Mouse (Mus musculus) limb, embryonic 12.5 days (tissue): ENCODE data around the gene Tmem175. TPM values are rescaled to one million over a fixed set of nuclear protein-coding genes. Genes with fewer than 3 reads are reported as not detected.
"Not testable (repeated sequence)": the region's sequence is repeated elsewhere in the genome, so short reads cannot be mapped to it uniquely, and the experiment has no call there.

ENCODE experiments used
- ATAC-seq: fragments of 200-750 bp; cut with Nextera tagmentation; 2 replicates; pipeline ENCODE4 v1.8.0; 2017; ENCODE audit warnings: low read depth, moderate TSS enrichment; ENCODE audit not compliant: insufficient number of reproducible peaks, insufficient read depth, low FRiP score, low TSS enrichment
- H3K27ac ChIP-seq: fragments of 300-500 bp; sonication (generic); 2 replicates; pipeline ENCODE4 v1.5.1; 2016; ENCODE audit warnings: mild to moderate bottlenecking, moderate library complexity
- H3K27me3 ChIP-seq: fragments of 300-500 bp; sonication (generic); 2 replicates; pipeline ENCODE4 v1.6.1; 2016; ENCODE audit warnings: mild to moderate bottlenecking, moderate library complexity
- H3K36me3 ChIP-seq: fragments of 300-500 bp; sonication (generic); 2 replicates; pipeline ENCODE4 v1.6.1; 2016; ENCODE audit warnings: mild to moderate bottlenecking, moderate library complexity
- H3K4me1 ChIP-seq: fragments of 300-500 bp; sonication (generic); replicated peaks from 2 replicates; pipeline ENCODE4 v1.6.1; 2016
- H3K4me2 ChIP-seq: fragments of 300-500 bp; sonication (generic); 2 replicates; pipeline ENCODE4 v1.6.1; 2016; ENCODE audit warnings: mild to moderate bottlenecking, moderate library complexity
- H3K4me3 ChIP-seq: fragments of 300-500 bp; sonication (generic); replicated peaks from 2 replicates; pipeline ENCODE4 v1.5.1; 2016; ENCODE audit warnings: mild to moderate bottlenecking
- H3K9ac ChIP-seq: fragments of 300-500 bp; sonication (generic); replicated peaks from 2 replicates; pipeline ENCODE4 v1.6.1; 2016; ENCODE audit warnings: mild to moderate bottlenecking, moderate library complexity
- H3K9me3 ChIP-seq: fragments of 300-500 bp; sonication (generic); 2 replicates; pipeline ENCODE4 v1.6.1; 2016; ENCODE audit warnings: mild to moderate bottlenecking, moderate library complexity
- WGBS: fragments of 180-500 bp; shearing (Covaris S2); methylation state at CpG from one replicate; pipeline ENCODE4 v1.1.7; 2016; 5-methylcytosine and 5-hydroxymethylcytosine counted together
- polyA plus RNA-seq: library from polyadenylated mRNA; unstranded; fragments of >200 nt; fragmentation: Nextera tagmentation; extraction: Ambion mirVana; gene quantifications from 2 replicates; pipeline ENCODE4 v1.2.1, GENCODE M21; 2016

Gene Tmem175
- polyA plus RNA-seq: 17.8 and 21.8 TPM in 2 replicates

- Histone ChIP-seq H3K27me3 (no peaks in the 10 kb centered on the region), H3K36me3 (no peaks in the 10 kb centered on the region), H3K9me3 (no peaks in the 10 kb centered on the region), H3K4me1 (peaks cover 16% of the 10 kb centered on the region), H3K4me3 (peak within 1 kb of the TSS; percentile 90), H3K27ac (peak within 1 kb of the TSS; percentile 87), H3K4me2 (peak within 1 kb of the TSS; percentile 90), H3K9ac (peak within 1 kb of the TSS; percentile 92)
- under 1% methylated on average over 58 of the region's 58 CpGs for WGBS
- ATAC-seq: peak; percentile 97
These were observed at the start of gene Tmem175, which contains the start of gene Gak for GRCm38 (mm10) chr5:108629634-108630483. Gene Tmem175 (plus strand): TSS chr5:108629770. Gene Gak (minus strand): TSS chr5:108629755.

GRCm38 (mm10) chr5:108581361-108581891, 48.1 kb upstream of the Tmem175 start:
- Histone ChIP-seq H3K9me3 (no peaks in the 10 kb centered on the region), H3K27me3 (no peaks in the 10 kb centered on the region), H3K36me3 (peaks cover 91% of the 10 kb centered on the region), H3K4me3 (no peak overlapping the region), H3K9ac (no peak overlapping the region), H3K4me1 (no peaks in the 10 kb centered on the region), H3K27ac (no peak overlapping the region), H3K4me2 (no peak overlapping the region)
- 93% methylated on average over 3 of the region's 3 CpGs for WGBS
- no peak for ATAC-seq

- Histone ChIP-seq H3K9me3 (no peaks in the 10 kb centered on the region), H3K36me3 (peaks cover 97% of the 10 kb centered on the region), H3K4me1 (no peaks in the 10 kb centered on the region), H3K27me3 (no peaks in the 10 kb centered on the region), H3K27ac (no peak overlapping the region), H3K9ac (no peak overlapping the region), H3K4me3 (no peak overlapping the region), H3K4me2 (no peak overlapping the region)
- no peak for ATAC-seq
- whole genome bisulfite sequencing: 84% methylated on average over 1 of the region's 1 CpGs
These were observed 29.6 kb upstream of the Tmem175 start for GRCm38 (mm10) chr5:108599923-108600322.

GRCm38 (mm10) chr5:108602537-108602936, 27.0 kb upstream of the Tmem175 start:
- Histone ChIP-seq H3K4me2 (no peak overlapping the region), H3K4me1 (no peaks in the 10 kb centered on the region), H3K27me3 (no peaks in the 10 kb centered on the region), H3K9ac (no peak overlapping the region), H3K4me3 (no peak overlapping the region), H3K27ac (no peak overlapping the region), H3K36me3 (peaks cover 97% of the 10 kb centered on the region), H3K9me3 (no peaks in the 10 kb centered on the region)
- 93% methylated on average over 9 of the region's 9 CpGs for WGBS
- no peak for ATAC-seq

- Histone ChIP-seq H3K36me3 (peaks cover 96% of the 10 kb centered on the region), H3K27me3 (no peaks in the 10 kb centered on the region), H3K27ac (no peak overlapping the region), H3K4me2 (no peak overlapping the region), H3K4me3 (no peak overlapping the region), H3K9ac (no peak overlapping the region), H3K9me3 (no peaks in the 10 kb centered on the region), H3K4me1 (no peaks in the 10 kb centered on the region)
- ATAC-seq: no peak
- 93% methylated on average over 1 of the region's 1 CpGs for WGBS
These were observed 19.1 kb upstream of the Tmem175 start for GRCm38 (mm10) chr5:108610426-108610825.

GRCm38 (mm10) chr5:108621870-108622269, 7.7 kb upstream of the Tmem175 start:
- no peaks in the 10 kb centered on the region for H3K9me3 ChIP-seq
- ATAC-seq: no peak
- H3K4me1 ChIP-seq: no peaks in the 10 kb centered on the region
- H3K4me2 ChIP-seq: no peak overlapping the region
- no peak overlapping the region for H3K27ac ChIP-seq
- 87% methylated on average over 2 of the region's 2 CpGs for WGBS
- peaks cover 71% of the 10 kb centered on the region for H3K36me3 ChIP-seq
- H3K4me3 ChIP-seq: no peak overlapping the region
- H3K27me3 ChIP-seq: no peaks in the 10 kb centered on the region
- no peak overlapping the region for H3K9ac ChIP-seq

- Histone ChIP-seq H3K27me3 (no peaks in the 10 kb centered on the region), H3K4me1 (peaks cover 16% of the 10 kb centered on the region), H3K9ac (no peak overlapping the region), H3K27ac (no peak overlapping the region), H3K9me3 (no peaks in the 10 kb centered on the region), H3K4me2 (no peak overlapping the region), H3K36me3 (peaks cover 35% of the 10 kb centered on the region), H3K4me3 (no peak overlapping the region)
- WGBS: 87% methylated on average over 4 of the region's 4 CpGs
- ATAC-seq: no peak
These were observed 3.4 kb upstream of the Tmem175 start for GRCm38 (mm10) chr5:108626050-108626660.

- peak overlapping the region; percentile 90 for H3K4me3 ChIP-seq
- peak overlapping the region; percentile 92 for H3K9ac ChIP-seq
- peak overlapping the region; percentile 90 for H3K4me2 ChIP-seq
- peak overlapping the region; percentile 87 for H3K27ac ChIP-seq
- H3K4me1 ChIP-seq: peaks cover 16% of the 10 kb centered on the region
- no peaks in the 10 kb centered on the region for H3K9me3 ChIP-seq
- no peaks in the 10 kb centered on the region for H3K27me3 ChIP-seq
- ATAC-seq: peak; percentile 86
- H3K36me3 ChIP-seq: peaks cover 8% of the 10 kb centered on the region
- 2% methylated on average over 32 of the region's 32 CpGs for WGBS
These were observed 508 bp upstream of the Tmem175 start for GRCm38 (mm10) chr5:108628891-108629633.

- H3K9me3 ChIP-seq: no peaks in the 10 kb centered on the region
- no peaks in the 10 kb centered on the region for H3K27me3 ChIP-seq
- peaks cover 11% of the 10 kb centered on the region for H3K4me1 ChIP-seq
- H3K27ac ChIP-seq: no peak overlapping the region
- H3K36me3 ChIP-seq: peaks cover 6% of the 10 kb centered on the region; the same call in 1 of the 2 replicates
- H3K9ac ChIP-seq: no peak overlapping the region
- 85% methylated on average over 4 of the region's 4 CpGs for WGBS
- H3K4me3 ChIP-seq: no peak overlapping the region
- no peak overlapping the region for H3K4me2 ChIP-seq
- no peak for ATAC-seq
These were observed 4.1 kb downstream of the Tmem175 start for GRCm38 (mm10) chr5:108633676-108634075.

- not testable (repeated sequence) for H3K27ac ChIP-seq, H3K36me3 ChIP-seq, H3K4me1 ChIP-seq, H3K4me3 ChIP-seq, H3K9ac ChIP-seq, H3K9me3 ChIP-seq, H3K27me3 ChIP-seq, ATAC-seq, H3K4me2 ChIP-seq
- whole genome bisulfite sequencing: 78% methylated on average over 3 of the region's 3 CpGs
These were observed 4.5 kb downstream of the Tmem175 start for GRCm38 (mm10) chr5:108634088-108634487.

GRCm38 (mm10) chr5:108636172-108636571, 6.6 kb downstream of the Tmem175 start:
- H3K4me1 ChIP-seq: no peaks in the 10 kb centered on the region
- WGBS: 82% methylated on average over 4 of the region's 4 CpGs

More at GRCm38 (mm10) chr5:108636172-108636571, 6.6 kb downstream of the Tmem175 start:
- Histone ChIP-seq H3K9ac (no peak overlapping the region), H3K36me3 (peaks cover 6% of the 10 kb centered on the region; the same call in 1 of the 2 replicates), H3K4me3 (no peak overlapping the region), H3K4me2 (no peak overlapping the region), H3K27ac (no peak overlapping the region), H3K9me3 (no peaks in the 10 kb centered on the region), H3K27me3 (no peaks in the 10 kb centered on the region)
- ATAC-seq: no peak
